In genomic region chr1:165471490-165471889, GRCm38 (mm10) we compare ENCODE assay signal across 23 mouse cellular contexts. TPM values are rescaled to one million over a fixed set of nuclear protein-coding genes. Genes with fewer than 3 reads are reported as not detected.
DNase-seq lines count a peak whose midpoint lies in the region; ATAC-seq and TF ChIP-seq lines count a peak whose summit lies in the region.
"Had no signal": no experiment of that assay in that cellular context is flagged by ENCODE, and none has a peak within 500 bp of the region (broad histone marks: within the 10 kb centered on the region; RNA-seq: fewer than 3 reads in every experiment).

No protein-coding gene starts in this region.

- TF ChIP-seq CTCF in liver, adult 2 months (IDR thresholded peaks at IDR 0.05; ENCODE audit: low read depth, low read length), result no peak
- no peak for TF ChIP-seq CTCF in CH12.LX (conservative IDR thresholded peaks at IDR 0.05 in 1 of 2, IDR thresholded peaks at IDR 0.05 in 1 of 2; ENCODE audit: low read depth in 2 of 2, low read length in 2 of 2)

- peaks cover 18% of the 10 kb centered on the region; the same call in 1 of the 2 replicates for H3K79me2 ChIP-seq in liver, adult 2 months (ENCODE audit: control insufficient read depth, insufficient read depth, low read length)
- no peaks in the 10 kb centered on the region for H3K79me2 ChIP-seq in CH12.LX (replicated peaks; ENCODE audit: control insufficient read depth, extremely low read depth, insufficient read depth, poor library complexity, severe bottlenecking)

- in situ Hi-C loops in CH12.LX (cut with MboI; ENCODE audit: low pct_ligation_motif_present, low pct_unique_long_range_greater_than_20kb, low sequenced_read_pairs), result no loop called here

- TF ChIP-seq RAD21 in CH12.LX (IDR thresholded peaks at IDR 0.05; ENCODE audit: low read depth, low read length), result no peak

- no peak overlapping the region for H3K27ac ChIP-seq in liver, adult 2 months (replicated peaks; ENCODE audit: insufficient read depth, low read depth, low read length)
- no peak overlapping the region for H3K27ac ChIP-seq in liver, embryonic 11.5 days (ENCODE audit: low read depth, low read length)
- no peak overlapping the region for H3K27ac ChIP-seq in CH12.LX (ENCODE audit: insufficient read depth, low read depth)
- H3K27ac ChIP-seq: embryonic facial prominence, embryonic 10.5 days; forebrain, embryonic 13.5 days; hindbrain, embryonic 15.5 days had no signal

- H3K36me3 ChIP-seq in liver, adult 2 months (ENCODE audit: control insufficient read depth, insufficient read depth, low read length), result peaks cover 11% of the 10 kb centered on the region
- H3K36me3 ChIP-seq in liver, embryonic 11.5 days (ENCODE audit: control insufficient read depth, insufficient read depth, low read length), result no peaks in the 10 kb centered on the region
- no peaks in the 10 kb centered on the region for H3K36me3 ChIP-seq in CH12.LX (replicated peaks in 1 of 2; ENCODE audit: control insufficient read depth in 1 of 2, insufficient read depth in 1 of 2, low read length in 1 of 2)
- H3K36me3 ChIP-seq: embryonic facial prominence, embryonic 10.5 days; hindbrain, embryonic 15.5 days had no signal

- TF ChIP-seq EP300 in CH12.LX (IDR thresholded peaks at IDR 0.05; ENCODE audit: low read length), result peak; percentile 65

- 13% methylated on average over 1 of the region's 1 CpGs for WGBS in liver, adult 2 months
- 47% methylated on average over 1 of the region's 1 CpGs for WGBS in liver, embryonic 11.5 days

- no peaks in the 10 kb centered on the region for H3K9me3 ChIP-seq in liver, embryonic 11.5 days (ENCODE audit: control insufficient read depth, low read length)
- no peaks in the 10 kb centered on the region for H3K9me3 ChIP-seq in CH12.LX (replicated peaks; ENCODE audit: low read length)
- H3K9me3 ChIP-seq: embryonic facial prominence, embryonic 10.5 days; forebrain, embryonic 13.5 days; heart, embryonic 12.5 days; hindbrain, embryonic 15.5 days had no signal

- H3K4me1 ChIP-seq in liver, adult 2 months (ENCODE audit: control insufficient read depth, insufficient read depth, low read length), result peaks cover 20% of the 10 kb centered on the region
- H3K4me1 ChIP-seq in liver, embryonic 11.5 days (replicated peaks; ENCODE audit: control insufficient read depth, insufficient read depth, low read length), result no peaks in the 10 kb centered on the region
- peaks cover 0 to 21% of the 10 kb centered on the region in 2 experiments; a peak in 3 of 4 replicates for H3K4me1 ChIP-seq in CH12.LX (ENCODE audit: control insufficient read depth in 1 of 2, insufficient read depth in 2 of 2)
- H3K4me1 ChIP-seq: embryonic facial prominence, embryonic 10.5 days; forebrain, embryonic 13.5 days; heart, embryonic 12.5 days; hindbrain, embryonic 15.5 days had no signal

- no peak overlapping the region for H3K9ac ChIP-seq in liver, adult 2 months (ENCODE audit: low read depth, low read length)
- no peak overlapping the region for H3K9ac ChIP-seq in liver, embryonic 11.5 days (ENCODE audit: low read depth, low read length)
- no peak overlapping the region for H3K9ac ChIP-seq in CH12.LX (ENCODE audit: insufficient read depth, low read depth)
- H3K9ac ChIP-seq: forebrain, embryonic 13.5 days; forebrain, postnatal 0 days; heart, embryonic 12.5 days; hindbrain, embryonic 15.5 days had no signal

- H3K4me2 ChIP-seq in liver, embryonic 11.5 days, result no peak overlapping the region
- H3K4me2 ChIP-seq in CH12.LX (ENCODE audit: insufficient read depth, low read depth, poor library complexity, severe bottlenecking), result no peak overlapping the region
- H3K4me2 ChIP-seq: forebrain, embryonic 13.5 days; heart, embryonic 12.5 days; hindbrain, embryonic 15.5 days had no signal

- dilution Hi-C loops in CH12.LX (cut with MboI; ENCODE audit: extremely low pct_ligation_motif_present, extremely low pct_unique_long_range_greater_than_20kb, low sequenced_read_pairs), result no loop called here

- peak; percentile 53 for DNase-seq in liver, adult 2 months (ENCODE audit: extremely low read depth, low read depth, low spot score)
- no peak for DNase-seq in liver, embryonic 11.5 days (ENCODE audit: low spot score)
- DNase-seq in 416B (ENCODE audit: low read depth), result peak; percentile 66
- DNase-seq in CH12.LX (ENCODE audit: extremely low read depth), result peak; percentile 27
- DNase-seq in frontal cortex, postnatal 36 days (ENCODE audit: low spot score in 2 of 2), result no peak
- DNase-seq in right cerebral cortex, postnatal 14 days, result no peak
- DNase-seq in urinary bladder, adult 18-20 months (ENCODE audit: low spot score in 2 of 2), result no peak
- DNase-seq: adrenal gland, adult 2 months; adrenal gland, postnatal 25 days; cerebellum, adult 18-20 months; cerebellum, adult 9-11 months; cerebellum, postnatal 36 days; forebrain, postnatal 0 days had no signal

- H3K27me3 ChIP-seq in liver, adult 2 months (ENCODE audit: control insufficient read depth, insufficient read depth, low read length), result no peaks in the 10 kb centered on the region
- no peaks in the 10 kb centered on the region for H3K27me3 ChIP-seq in liver, embryonic 11.5 days (replicated peaks; ENCODE audit: control insufficient read depth, insufficient read depth, low read length)
- H3K27me3 ChIP-seq in CH12.LX (replicated peaks), result no peaks in the 10 kb centered on the region
- H3K27me3 ChIP-seq: forebrain, embryonic 13.5 days; heart, embryonic 12.5 days; hindbrain, embryonic 15.5 days had no signal

- H3K4me3 ChIP-seq in liver, adult 2 months (ENCODE audit: insufficient read depth, low read depth, low read length), result no peak overlapping the region
- no peak overlapping the region for H3K4me3 ChIP-seq in liver, embryonic 11.5 days (ENCODE audit: low read depth, low read length)
- H3K4me3 ChIP-seq in CH12.LX (replicated peaks in 1 of 3; ENCODE audit: low read depth in 2 of 3, low read length in 2 of 3, poor library complexity in 1 of 3), result no peak overlapping the region
- H3K4me3 ChIP-seq: embryonic facial prominence, embryonic 10.5 days; forebrain, embryonic 13.5 days; heart, embryonic 12.5 days; hindbrain, embryonic 15.5 days had no signal

- ATAC-seq in liver, embryonic 11.5 days (replicated peaks; ENCODE audit: low FRiP score), result no peak
- ATAC-seq in hematopoietic stem cell, adult 5-6 weeks (replicated peaks in 1 of 2; ENCODE audit: insufficient read depth in 1 of 2, low FRiP score in 2 of 2, low TSS enrichment in 1 of 2, low read depth in 1 of 2, poor library complexity in 2 of 2, severe bottlenecking in 2 of 2), result peak; percentile 45 to 56; a peak in 2 of 4 replicates
- ATAC-seq: CD4-positive, CD25-positive, alpha-beta regulatory T cell, adult 4 months; forebrain, embryonic 13.5 days; forebrain, postnatal 0 days had no signal

- TF ChIP-seq POLR2A in liver, adult 2 months (IDR thresholded peaks at IDR 0.05; ENCODE audit: extremely low read depth, insufficient read depth, low read length), result no peak
- no peak for TF ChIP-seq POLR2A in CH12.LX (IDR thresholded peaks at IDR 0.05; ENCODE audit: low read depth, low read length)

TF ChIP-seq in CH12.LX, 34 proteins besides CTCF, POLR2A, EP300 and RAD21 (continues in another document):
- TF ChIP-seq MXI1 (IDR thresholded peaks at IDR 0.05; ENCODE audit: low read depth, low read length) (no peak), UBTF (IDR thresholded peaks at IDR 0.05; ENCODE audit: low read depth, low read length) (no peak), ZMIZ1 (IDR thresholded peaks at IDR 0.05; ENCODE audit: low read depth, low read length) (no peak), NRF1 (IDR thresholded peaks at IDR 0.05; ENCODE audit: low read depth, low read length) (no peak), POLR2AphosphoS2 (IDR thresholded peaks at IDR 0.05; ENCODE audit: low read depth, low read length) (no peak), PAX5 (IDR thresholded peaks at IDR 0.05; ENCODE audit: low read length) (no peak), MEF2A (IDR thresholded peaks at IDR 0.05; ENCODE audit: borderline replicate concordance, low read depth, low read length) (no peak), IRF4 (IDR thresholded peaks at IDR 0.05; ENCODE audit: low read depth, low read length) (no peak; the same call in 1 of the 2 replicates), TBP (conservative IDR thresholded peaks at IDR 0.05; ENCODE audit: low read depth, low read length) (no peak), ZNF384 (IDR thresholded peaks at IDR 0.05; ENCODE audit: low read depth, low read length) (no peak), JUND (conservative IDR thresholded peaks at IDR 0.05; ENCODE audit: low read depth, low read length) (no peak), ZKSCAN1 (IDR thresholded peaks at IDR 0.05; ENCODE audit: borderline replicate concordance, low read depth, low read length) (no peak), MAZ (IDR thresholded peaks at IDR 0.05; ENCODE audit: low read depth, low read length) (no peak), USF1 (IDR thresholded peaks at IDR 0.05; ENCODE audit: low read depth, low read length) (no peak), ELF1 (IDR thresholded peaks at IDR 0.05; ENCODE audit: low read depth, low read length) (no peak), MYC (IDR thresholded peaks at IDR 0.05; ENCODE audit: low read depth, low read length) (no peak), BHLHE40 (IDR thresholded peaks at IDR 0.05; ENCODE audit: low read depth, low read length) (no peak)

RNA-seq across cellular contexts. Expression of gene Mpc2, which starts 11.1 kb away (rescaled TPM):
- 279 and 312 TPM in 2 replicates for total RNA-seq in liver, adult 2 months (2014; rRNA removed)
- 227 and 264 TPM in 2 replicates for polyA plus RNA-seq in liver, adult 2 months (2012; rRNA removed)
- 187 and 198 TPM in 2 replicates for polyA plus RNA-seq in liver, embryonic 11.5 days (2014; fragmentation: Nextera tagmentation; extraction: Ambion mirVana)
- 44.0 and 50.6 TPM in 2 replicates for total RNA-seq in CH12.LX (2012; rRNA removed)
- total RNA-seq in CH12.LX (2014; rRNA removed), result 55.8 and 69.2 TPM in 2 replicates
- polyA plus RNA-seq in CH12.LX (2012; ENCODE audit: insufficient read length, low read depth), result 32.3 and 32.5 TPM in 2 replicates
- total RNA-seq in hematopoietic stem cell, adult 5-6 weeks (2017), result 77.5 and 113 TPM in 2 replicates

RNA-seq across cellular contexts. Expression of gene Dcaf6, which starts 11.2 kb away (rescaled TPM):
- 38.9 and 43.2 TPM in 2 replicates for total RNA-seq in liver, adult 2 months (2014; rRNA removed)
- 16.5 and 20.5 TPM in 2 replicates for polyA plus RNA-seq in liver, adult 2 months (2012; rRNA removed)
- 15.9 and 18.0 TPM in 2 replicates for polyA plus RNA-seq in liver, embryonic 11.5 days (2014; fragmentation: Nextera tagmentation; extraction: Ambion mirVana)
- total RNA-seq in CH12.LX (2012; rRNA removed), result 3.1 and 4.1 TPM in 2 replicates
- total RNA-seq in CH12.LX (2014; rRNA removed), result 4.1 and 4.3 TPM in 2 replicates
- 3.7 and 6.1 TPM in 2 replicates for polyA plus RNA-seq in CH12.LX (2012; ENCODE audit: insufficient read length, low read depth)
- total RNA-seq in hematopoietic stem cell, adult 5-6 weeks (2017), result 19.1 and 19.9 TPM in 2 replicates

RNA-seq across cellular contexts. Expression of gene Adcy10, which starts 13.5 kb away (rescaled TPM):
- total RNA-seq in liver, adult 2 months (2014; rRNA removed), result 0.13 and 0.18 TPM in 2 replicates
- polyA plus RNA-seq in liver, adult 2 months (2012; rRNA removed), result not detected in 2 replicates
- polyA plus RNA-seq in liver, embryonic 11.5 days (2014; fragmentation: Nextera tagmentation; extraction: Ambion mirVana), result 0.04 and 0.23 TPM in 2 replicates
- total RNA-seq in CH12.LX (2012; rRNA removed) (0.13 TPM in 1 of 2 replicates, not detected in the other), CH12.LX (2014; rRNA removed) (not detected in 2 replicates)
- not detected in 2 replicates for polyA plus RNA-seq in CH12.LX (2012; ENCODE audit: insufficient read length, low read depth)
- not detected in 2 replicates for total RNA-seq in hematopoietic stem cell, adult 5-6 weeks (2017)
- total RNA-seq: forebrain, postnatal 0 days; gastrocnemius, adult 8-10 months; heart, adult 8-10 months had no signal
- polyA plus RNA-seq: embryonic facial prominence, embryonic 10.5 days; embryonic facial prominence, embryonic 14.5 days; heart, embryonic 12.5 days; heart, embryonic 16.5 days had no signal

Comparison
In these comparisons a context has a peak if more than half of its experiments do, and no peak if none do; other contexts are left out.
1. DNase-seq: peak in liver, adult 2 months (single experiment), 416B (single experiment) and CH12.LX (single experiment); none in liver, embryonic 11.5 days (single experiment), frontal cortex, postnatal 36 days (0 of 2), right cerebral cortex, postnatal 14 days (single experiment) and urinary bladder, adult 18-20 months (0 of 2).